Mouse (Mus musculus) layer of hippocampus, postnatal 10 days (tissue): ENCODE measurements at regions not wholly inside any gene's neighbourhood (a gene's known extent, or its start where the extent isn't known, plus 50 kb on each side); places are given as distances from the start of the nearest gene placed in this dataset.
A peak's percentile ranks its signal among the peaks of the same experiment; 100 is the strongest.

Source experiments
- DNase-seq, 2 experiments: peaks; one replicate each; pipeline ENCODE4 v3.0.0; 2021; ENCODE audit warnings: low spot score in 2 of 2

GRCm38 (mm10) chr15:69389575-69389974 lies 2888.9 kb upstream of the Lrrc6 start:
- DNase-seq, result no peak

- DNase-seq, result peak; percentile 42 to 63
Measured at GRCm38 (mm10) chr15:69387466-69387865, 2886.8 kb upstream of the Lrrc6 start.

- no peak for DNase-seq
Measured at GRCm38 (mm10) chr15:69365440-69365839, 2864.7 kb upstream of the Lrrc6 start.

GRCm38 (mm10) chr15:69350053-69350739 lies 2849.5 kb upstream of the Lrrc6 start:
- DNase-seq, result no peak

GRCm38 (mm10) chr15:69346065-69346464 lies 2845.4 kb upstream of the Lrrc6 start:
- DNase-seq, result no peak

- DNase-seq, result no peak
Measured at GRCm38 (mm10) chr15:69342759-69343158, 2842.0 kb upstream of the Lrrc6 start.

GRCm38 (mm10) chr15:69336491-69336890 lies 2835.8 kb upstream of the Lrrc6 start:
- DNase-seq, result no peak

- no peak for DNase-seq
Measured at GRCm38 (mm10) chr15:69326537-69326936, 2825.8 kb upstream of the Lrrc6 start.

- DNase-seq, result no peak
Measured at GRCm38 (mm10) chr15:69303100-69303499, 2802.4 kb upstream of the Lrrc6 start.

- no peak for DNase-seq
Measured at GRCm38 (mm10) chr15:69291273-69291672, 2790.6 kb upstream of the Lrrc6 start.

GRCm38 (mm10) chr15:69275546-69276255 lies 2775.0 kb upstream of the Lrrc6 start:
- no peak for DNase-seq

- no peak for DNase-seq
Measured at GRCm38 (mm10) chr15:69274225-69274766, 2773.6 kb upstream of the Lrrc6 start.

- no peak for DNase-seq
Measured at GRCm38 (mm10) chr15:69273518-69273917, 2772.8 kb upstream of the Lrrc6 start.

GRCm38 (mm10) chr15:69261940-69262339 lies 2761.2 kb upstream of the Lrrc6 start:
- DNase-seq, result no peak

- DNase-seq, result no peak
Measured at GRCm38 (mm10) chr15:69257161-69257778, 2756.6 kb upstream of the Lrrc6 start.

- no peak for DNase-seq
Measured at GRCm38 (mm10) chr15:69253698-69254097, 2753.0 kb upstream of the Lrrc6 start.

GRCm38 (mm10) chr15:69252095-69252494 lies 2751.4 kb upstream of the Lrrc6 start:
- DNase-seq, result no peak

GRCm38 (mm10) chr15:69246190-69246966 lies 2745.7 kb upstream of the Lrrc6 start:
- peak; percentile 40 to 70 for DNase-seq

- DNase-seq, result no peak
Measured at GRCm38 (mm10) chr15:69235271-69235670, 2734.6 kb upstream of the Lrrc6 start.

GRCm38 (mm10) chr15:69224619-69225587 lies 2724.2 kb upstream of the Lrrc6 start:
- no peak for DNase-seq
